Mouse (Mus musculus) 416B (cell line): Measurements from ENCODE around the gene Krtap5-5.
A peak's percentile ranks its signal among the peaks of the same experiment; 100 is the strongest.
"Not testable (repeated sequence)": the region's sequence is repeated elsewhere in the genome, so short reads cannot be mapped to it uniquely, and the experiment has no call there.

Experiments used
- DNase-seq: peaks from one replicate; pipeline ENCODE4 v3.0.0; 2011; ENCODE audit warnings: low read depth

Gene Krtap5-5

GRCm38 (mm10) chr7:142229871-142230270 lies at the start of gene Krtap5-5:
Krtap5-5 (minus strand) TSS chr7:142229971.
- not testable (repeated sequence) for DNase-seq

GRCm38 (mm10) chr7:142279291-142279690 lies 49.5 kb upstream of the Krtap5-5 start:
- peak; percentile 9 for DNase-seq

GRCm38 (mm10) chr7:142278183-142278582 lies 48.4 kb upstream of the Krtap5-5 start:
- DNase-seq = peak; percentile 44

DNA sequence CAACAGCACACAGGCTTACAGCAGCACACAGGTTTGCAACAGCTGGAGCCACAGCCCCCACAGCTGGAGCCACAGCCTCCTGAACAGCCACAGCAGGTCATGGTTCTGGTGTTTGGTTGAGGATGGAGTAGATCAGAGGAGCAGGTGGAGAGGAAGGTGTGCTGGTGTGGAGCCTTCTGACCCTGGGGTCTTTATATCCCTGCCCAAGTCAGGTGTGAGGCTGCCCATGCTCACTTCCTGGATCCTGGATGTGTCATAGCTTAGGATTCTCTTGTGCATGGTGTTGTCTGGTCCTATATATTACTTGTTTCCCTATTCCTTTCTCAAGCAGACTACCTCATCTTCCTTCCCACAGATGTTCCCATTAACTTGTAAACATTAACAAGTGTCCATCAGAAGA lies 44.5 kb upstream of the Krtap5-5 start, which contains the start of gene Gm4559:
Gene Gm4559 (minus strand): TSS at position 101 of the 400 bp plus-strand sequence.
- DNase-seq = not testable (repeated sequence)

DNA sequence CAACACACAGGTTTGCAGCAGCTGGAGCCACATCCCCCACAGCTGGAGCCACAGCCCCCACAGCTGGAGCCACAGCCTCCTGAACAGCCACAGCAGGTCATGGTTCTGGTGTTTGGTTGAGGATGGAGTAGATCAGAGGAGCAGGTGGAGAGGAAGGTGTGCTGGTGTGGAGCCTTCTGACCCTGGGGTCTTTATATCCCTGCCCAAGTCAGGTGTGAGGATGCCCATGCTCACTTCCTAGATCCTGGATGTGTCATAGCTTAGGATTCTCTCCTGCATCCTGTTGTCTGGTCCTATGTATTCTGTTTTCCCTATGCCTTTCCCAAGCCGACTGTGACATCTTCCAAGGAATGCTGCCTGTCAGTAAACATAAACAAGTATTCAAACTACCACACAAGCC lies 28.5 kb upstream of the Krtap5-5 start, which contains the start of gene Gm2431:
Gene Gm2431 (minus strand): TSS at position 101 of the 400 bp plus-strand sequence.
- DNase-seq = not testable (repeated sequence)

DNA sequence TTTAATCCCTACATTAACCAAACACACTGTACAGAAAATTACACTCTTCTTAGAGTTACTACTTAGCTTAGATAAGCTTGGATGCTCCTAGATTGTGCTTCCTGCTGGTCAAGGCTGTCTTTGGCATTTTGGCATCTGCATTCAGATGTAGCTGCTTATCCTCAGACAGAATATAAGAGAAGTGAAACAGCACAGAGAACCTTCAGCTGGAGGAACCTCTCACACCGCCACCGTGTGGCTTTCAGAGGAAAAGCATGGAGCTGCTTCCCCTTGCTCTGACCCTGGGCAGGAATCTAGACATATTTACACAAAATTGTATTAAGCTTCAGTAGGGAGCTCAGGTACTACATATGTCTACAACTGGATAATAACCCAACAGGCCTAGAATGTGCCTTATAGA lies 25.7 kb upstream of the Krtap5-5 start:
- DNase-seq = peak; percentile 33

DNA sequence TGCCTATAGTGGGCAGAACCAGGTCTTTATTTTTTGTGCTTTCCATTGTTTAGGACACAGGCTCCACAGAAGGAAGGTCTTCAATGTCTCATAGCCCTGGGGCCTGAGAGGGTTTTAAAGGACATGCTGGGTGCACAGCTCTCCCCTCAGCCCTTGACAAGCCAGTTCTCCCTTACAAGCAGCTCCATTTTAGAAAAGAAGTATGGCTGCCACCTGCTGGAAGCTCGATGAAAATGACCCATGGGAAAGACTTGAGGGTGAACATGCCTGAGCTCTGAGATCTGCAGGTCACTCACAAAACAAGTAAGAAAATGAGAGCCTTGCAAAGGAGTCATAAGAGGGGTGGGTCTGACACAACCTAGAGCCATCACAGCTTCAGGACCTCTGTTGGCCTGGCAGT lies 20.1 kb upstream of the Krtap5-5 start:
- peak; percentile 56 for DNase-seq

DNA sequence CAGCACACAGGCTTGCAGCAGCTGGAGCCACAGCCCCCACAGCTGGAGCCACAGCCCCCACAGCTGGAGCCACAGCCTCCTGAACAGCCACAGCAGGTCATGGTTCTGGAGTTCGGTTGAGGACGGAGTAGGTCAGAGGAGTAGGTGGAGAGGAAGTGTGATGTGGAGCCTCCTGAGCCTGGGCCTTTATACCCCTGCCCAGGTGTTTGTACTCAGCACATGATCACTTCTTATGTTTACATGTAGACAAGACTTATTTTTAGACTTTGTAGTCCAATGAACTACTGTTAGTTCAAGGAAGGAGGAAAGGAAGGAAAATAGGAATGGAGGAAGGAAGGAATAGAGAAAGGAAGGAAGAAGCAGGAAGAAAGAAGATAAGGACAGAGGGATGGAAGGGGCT lies 11.2 kb upstream of the Krtap5-5 start, which contains the start of gene Gm40460:
Gene Gm40460 (minus strand): TSS at position 101 of the 400 bp plus-strand sequence.
- no peak for DNase-seq

- DNase-seq = no peak
Measured at GRCm38 (mm10) chr7:142231540-142231939, 1.8 kb upstream of the Krtap5-5 start.

DNA sequence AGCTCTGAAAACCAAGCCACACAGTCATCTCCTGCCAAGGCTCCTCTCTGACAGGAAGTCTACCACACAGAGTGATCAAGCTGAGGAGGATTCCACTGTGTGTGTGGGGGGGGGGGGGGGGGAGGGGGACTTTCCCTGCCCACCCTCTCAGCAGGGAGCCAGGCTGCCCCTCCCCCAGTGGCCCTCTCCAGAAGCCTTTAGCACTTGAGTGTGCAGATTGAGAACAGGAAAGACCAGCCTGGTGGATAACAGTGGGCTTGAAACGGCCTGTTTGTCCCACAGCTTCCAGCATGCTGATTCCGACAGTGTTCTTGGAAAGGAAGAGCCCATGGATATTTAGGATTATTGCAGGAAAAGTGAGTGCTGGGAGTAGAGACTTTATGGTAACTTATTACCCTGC lies 5.3 kb downstream of the Krtap5-5 start:
- DNase-seq = no peak

- not testable (repeated sequence) for DNase-seq
Measured at GRCm38 (mm10) chr7:142212136-142212535, 17.6 kb downstream of the Krtap5-5 start.

GRCm38 (mm10) chr7:142211559-142211958 lies 18.2 kb downstream of the Krtap5-5 start, which contains the start of gene Gm7579:
Gm7579 (plus strand) TSS chr7:142211859.
- no peak for DNase-seq

GRCm38 (mm10) chr7:142206891-142207290 lies 22.9 kb downstream of the Krtap5-5 start:
- not testable (repeated sequence) for DNase-seq

DNA sequence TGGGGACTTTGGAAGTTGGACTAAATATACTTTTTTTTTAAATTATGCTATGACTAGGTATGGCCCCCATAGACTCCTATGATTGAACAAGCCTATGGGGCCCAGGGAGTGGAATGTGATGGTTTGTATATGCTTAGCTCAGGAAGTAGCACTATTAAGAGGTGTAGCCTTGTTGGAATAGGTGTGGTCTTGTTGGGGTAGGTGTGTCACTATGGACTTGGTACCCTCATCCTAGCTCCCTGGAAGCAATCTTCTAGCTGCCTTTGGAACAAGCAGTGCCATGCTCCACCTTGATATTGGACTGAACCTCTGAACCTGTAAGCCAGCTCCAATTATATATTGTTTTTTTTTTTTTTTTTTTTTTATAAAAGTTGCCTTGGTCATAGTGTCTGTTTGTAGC lies 24.3 kb downstream of the Krtap5-5 start:
- DNase-seq = no peak

- no peak for DNase-seq
Measured at GRCm38 (mm10) chr7:142201064-142201463, 28.7 kb downstream of the Krtap5-5 start, which contains the start of gene Krtap5-3. Krtap5-3 (plus strand) TSS chr7:142201364.

DNA sequence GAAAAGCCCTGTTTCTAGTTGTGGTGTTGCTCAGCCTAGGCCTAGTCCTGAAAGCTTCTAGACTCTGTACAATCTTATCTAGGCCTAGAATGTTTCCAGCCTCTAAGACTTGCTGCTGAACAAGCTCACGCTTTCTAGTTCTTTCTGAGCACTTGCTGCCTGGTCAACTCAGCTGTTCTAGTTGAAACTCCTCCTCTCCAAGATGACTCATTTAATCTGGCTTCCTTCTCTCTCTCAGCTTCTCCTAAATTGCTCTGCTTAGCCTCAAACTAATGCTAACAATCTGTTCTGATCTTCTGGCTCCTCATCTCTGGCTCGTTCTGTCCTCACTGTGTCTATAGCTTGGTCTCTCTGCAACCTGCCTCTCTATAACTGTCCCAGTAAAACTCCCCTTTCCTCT lies 31.0 kb downstream of the Krtap5-5 start:
- peak; percentile 20 for DNase-seq

DNA sequence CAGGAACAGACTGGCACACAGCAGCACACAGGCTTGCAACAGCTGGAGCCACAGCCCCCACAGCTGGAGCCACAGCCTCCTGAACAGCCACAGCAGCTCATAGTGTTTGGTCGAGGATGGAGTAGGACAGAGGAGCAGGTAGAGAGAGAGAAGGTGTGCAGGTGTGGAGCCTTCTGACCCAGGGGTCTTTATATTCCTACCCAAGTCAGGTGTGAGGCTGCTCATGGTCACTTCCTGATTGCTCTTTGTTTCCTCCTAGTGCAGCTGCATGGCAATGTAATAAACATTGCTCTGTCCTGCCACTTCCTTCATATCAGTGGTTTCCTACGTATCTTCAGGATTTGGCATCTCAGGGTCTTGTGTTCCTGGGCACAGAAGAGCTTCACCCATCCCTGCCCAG lies 39.5 kb downstream of the Krtap5-5 start, which contains the start of gene Gm10153:
Gene Gm10153 (minus strand): TSS at position 101 of the 400 bp plus-strand sequence.
- DNase-seq = no peak

DNA sequence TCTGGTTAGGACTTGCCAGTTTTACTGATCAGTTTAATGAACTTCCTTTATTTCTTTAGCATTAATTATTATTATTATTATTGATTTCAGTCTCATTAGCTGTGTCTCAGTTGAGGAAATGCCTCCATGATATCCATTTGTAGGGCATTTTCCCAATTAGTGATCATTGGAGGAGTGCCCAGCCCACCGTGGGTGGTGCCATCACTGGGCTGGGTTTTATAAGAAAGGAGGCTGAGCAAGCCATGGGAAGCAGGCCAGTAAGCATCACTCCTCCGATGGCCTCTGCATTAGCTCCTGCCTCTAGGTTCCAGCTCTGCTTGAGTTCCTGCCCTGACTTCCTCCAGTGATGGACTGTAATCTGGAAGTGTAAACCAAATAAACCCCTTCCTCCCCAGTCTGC lies 41.6 kb downstream of the Krtap5-5 start:
- DNase-seq = no peak

- no peak for DNase-seq
Measured at GRCm38 (mm10) chr7:142181021-142181420, 48.8 kb downstream of the Krtap5-5 start.
